Mouse (Mus musculus): ENCODE data around the gene Cd96.

Cd96 gene

DNA sequence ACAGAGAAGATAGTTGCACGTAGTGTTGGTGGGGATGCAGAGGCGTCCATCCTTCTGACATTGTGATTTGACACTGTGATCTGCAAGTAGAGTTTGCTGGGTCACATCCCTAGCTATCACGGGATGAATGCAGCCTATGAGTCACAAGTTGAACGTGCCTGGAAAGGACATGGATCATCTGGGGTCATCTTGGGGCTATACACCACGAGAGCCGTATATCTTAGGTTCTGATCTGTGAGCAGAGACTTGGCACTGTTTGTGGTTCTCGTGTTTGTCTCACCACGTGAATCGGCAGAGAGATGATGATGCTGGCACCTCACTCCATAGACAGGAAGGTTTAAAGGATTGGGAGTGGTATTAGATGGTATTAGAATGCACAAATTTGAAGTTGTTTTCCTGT lies 86.2 kb downstream of the Cd96 start:
- no peak for DNase-seq

GRCm38 (mm10) chr16:46022958-46023491 lies 97.0 kb downstream of the Cd96 start:
- DNase-seq = no peak

GRCm38 (mm10) chr16:46022189-46022928 lies 97.7 kb downstream of the Cd96 start:
- DNase-seq = peak; percentile 48 to 56

- no peak for DNase-seq
Measured at GRCm38 (mm10) chr16:46021302-46021701, 98.7 kb downstream of the Cd96 start.

GRCm38 (mm10) chr16:46020396-46020795 lies 99.7 kb downstream of the Cd96 start:
- DNase-seq = no peak

- no peak for DNase-seq
Measured at GRCm38 (mm10) chr16:46019799-46020198, 100.3 kb downstream of the Cd96 start.

GRCm38 (mm10) chr16:46019359-46019758 lies 100.7 kb downstream of the Cd96 start:
- DNase-seq = no peak

GRCm38 (mm10) chr16:46011696-46012095 lies 108.4 kb downstream of the Cd96 start:
- no peak for DNase-seq

GRCm38 (mm10) chr16:46010906-46011220 lies 109.2 kb downstream of the Cd96 start:
- peak; percentile 52 to 66 for DNase-seq

DNA sequence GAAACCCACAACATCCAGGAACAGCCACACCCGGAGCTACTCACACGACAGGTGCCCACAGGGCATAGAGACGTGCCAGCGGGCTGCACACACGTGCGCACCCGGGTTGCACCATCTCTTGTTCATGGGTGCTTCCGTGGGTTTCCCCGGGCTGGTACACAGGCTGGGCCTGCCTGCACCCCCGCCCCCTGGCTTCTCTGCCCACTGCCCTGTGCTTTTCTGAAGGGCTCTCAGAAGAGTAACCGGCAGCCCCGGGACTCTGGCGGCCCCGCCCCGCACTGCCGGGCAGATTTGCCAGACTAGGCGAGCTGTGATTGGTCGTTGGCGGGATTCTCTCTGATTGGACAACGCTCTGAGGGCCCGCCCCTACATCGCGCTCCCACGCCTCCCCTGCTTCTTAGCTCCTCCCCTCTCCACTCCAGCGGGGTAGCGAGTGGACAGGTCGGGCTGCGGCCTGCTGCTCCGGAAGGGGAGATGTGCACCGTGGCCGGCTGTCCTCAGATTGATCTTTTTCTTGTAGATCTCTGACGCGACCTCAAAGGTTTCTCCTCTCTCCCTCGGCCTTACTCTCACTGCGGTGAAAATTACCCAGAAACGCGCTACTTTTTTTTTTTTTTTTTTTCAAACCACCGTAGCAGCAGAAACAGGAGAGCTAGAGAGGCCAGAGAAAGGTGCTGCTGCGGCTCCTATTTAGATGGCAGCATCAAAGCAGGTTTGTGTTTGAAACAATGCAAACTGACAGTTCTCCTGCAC lies 109.7 kb downstream of the Cd96 start, which contains the start of gene Plcxd2:
Gene Plcxd2 (minus strand): TSS at position 66 of the 753 bp plus-strand sequence.
- peak; percentile 93 to 95 for DNase-seq

DNA sequence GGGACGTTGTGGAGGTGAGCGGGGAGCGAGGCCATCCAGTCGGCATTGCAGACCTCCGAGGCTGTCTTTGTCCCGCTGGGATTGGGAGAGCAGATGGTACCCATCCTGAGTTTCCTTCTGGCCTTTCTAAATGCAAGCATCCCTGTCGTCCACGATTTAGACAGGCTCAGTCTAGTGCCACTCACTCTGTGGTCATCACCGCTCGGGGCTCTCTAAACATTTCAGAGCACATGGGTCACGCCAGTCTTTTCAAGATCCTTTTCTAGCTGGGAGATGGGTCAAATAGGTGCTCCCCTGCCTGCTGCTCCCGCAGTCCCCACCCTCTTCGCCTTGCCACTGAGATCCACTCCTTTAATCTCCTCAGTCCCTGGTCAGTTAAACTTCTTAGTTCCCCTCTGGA lies 110.3 kb downstream of the Cd96 start:
- no peak for DNase-seq

GRCm38 (mm10) chr16:46008766-46009165 lies 111.3 kb downstream of the Cd96 start:
- peak; percentile 33 to 46 for DNase-seq

GRCm38 (mm10) chr16:46008036-46008605 lies 111.9 kb downstream of the Cd96 start:
- no peak for DNase-seq

- DNase-seq = peak; percentile 61 to 80
Measured at GRCm38 (mm10) chr16:46006261-46006660, 113.8 kb downstream of the Cd96 start.

DNA sequence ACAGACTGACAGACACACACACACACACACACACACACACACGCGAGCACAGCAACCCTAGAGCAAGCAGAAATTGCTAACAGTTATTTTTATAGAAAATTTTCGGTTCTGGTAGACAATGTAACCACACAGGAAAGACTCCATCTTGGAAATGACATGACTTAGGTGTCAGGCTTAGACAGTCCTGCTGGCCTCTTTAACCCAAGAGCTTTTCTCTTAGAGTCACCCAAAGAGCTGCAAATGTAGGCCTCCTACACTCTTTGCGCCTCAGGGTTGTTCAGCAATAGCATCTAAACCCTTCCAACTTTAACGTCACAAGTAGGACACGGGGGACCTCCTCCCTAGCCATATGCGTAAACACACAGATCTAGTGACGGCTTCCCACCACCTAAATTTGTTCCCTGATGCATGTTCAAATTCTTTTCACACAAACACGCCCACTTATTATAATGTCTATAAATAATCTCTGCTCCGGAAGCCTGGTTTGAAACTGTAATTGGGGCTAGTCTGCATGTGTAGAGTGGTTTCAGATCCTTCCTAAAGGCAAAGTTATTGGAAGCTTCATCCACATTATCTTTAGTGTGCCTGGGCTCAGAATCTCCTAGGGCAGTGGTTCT lies 118.4 kb downstream of the Cd96 start:
- no peak for DNase-seq

DNA sequence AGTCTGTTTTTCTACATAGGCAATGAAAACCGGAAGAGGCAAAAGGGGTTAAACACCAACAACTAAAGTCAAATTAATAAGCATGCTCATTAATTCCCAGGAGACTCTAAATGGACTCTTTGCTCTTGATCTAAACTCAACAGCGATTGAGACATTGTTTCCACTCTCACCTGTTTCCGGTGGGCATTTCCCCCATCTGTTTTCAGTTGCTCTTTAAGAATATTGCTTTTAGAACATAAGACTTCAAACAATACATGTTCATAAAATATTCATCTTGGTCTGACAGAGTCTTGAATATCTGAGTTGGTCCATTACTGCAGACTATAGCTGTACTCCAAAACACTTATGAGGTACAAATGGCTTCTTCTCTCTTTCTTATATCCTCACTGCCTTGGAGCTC lies 119.1 kb downstream of the Cd96 start:
- no peak for DNase-seq

DNA sequence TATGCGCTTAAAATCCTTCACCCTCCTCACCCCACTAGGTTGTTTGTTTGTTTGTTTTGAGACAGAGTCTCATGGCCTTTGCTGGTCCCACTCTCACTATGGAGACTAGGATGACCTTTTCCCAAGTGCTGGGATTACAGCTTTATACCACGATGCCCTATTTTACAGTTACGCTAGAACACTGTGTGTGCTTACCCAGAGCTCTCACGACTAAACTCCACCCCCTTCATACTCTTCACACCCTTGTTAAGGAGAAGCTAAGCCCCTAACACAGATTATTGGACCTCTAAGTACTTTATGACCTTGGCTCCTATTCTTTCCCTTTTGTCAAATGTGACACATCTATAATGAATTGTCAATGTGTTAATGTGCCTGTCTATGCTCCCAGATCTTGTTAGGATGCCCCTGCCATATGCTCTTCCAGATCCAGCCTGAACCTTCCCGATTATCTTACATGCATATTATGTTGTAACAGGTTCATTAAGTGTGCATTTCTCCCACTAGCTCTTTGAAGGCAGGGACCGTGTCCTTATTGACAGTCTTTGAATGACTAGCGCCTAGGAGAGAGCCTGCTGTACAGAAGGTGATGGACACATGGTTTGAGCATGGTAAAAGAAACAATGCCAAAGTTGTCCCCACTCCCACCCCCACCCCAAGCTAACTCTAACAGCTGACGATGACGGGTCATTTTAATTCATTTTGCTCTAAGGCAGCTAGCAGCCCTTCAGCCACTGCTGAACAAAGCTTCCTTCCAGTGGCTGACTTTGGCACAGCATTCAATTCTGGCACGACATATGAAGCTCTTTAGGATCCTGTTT lies 120.5 kb downstream of the Cd96 start:
- no peak for DNase-seq

GRCm38 (mm10) chr16:45998231-45998630 lies 121.8 kb downstream of the Cd96 start:
- DNase-seq = no peak

DNA sequence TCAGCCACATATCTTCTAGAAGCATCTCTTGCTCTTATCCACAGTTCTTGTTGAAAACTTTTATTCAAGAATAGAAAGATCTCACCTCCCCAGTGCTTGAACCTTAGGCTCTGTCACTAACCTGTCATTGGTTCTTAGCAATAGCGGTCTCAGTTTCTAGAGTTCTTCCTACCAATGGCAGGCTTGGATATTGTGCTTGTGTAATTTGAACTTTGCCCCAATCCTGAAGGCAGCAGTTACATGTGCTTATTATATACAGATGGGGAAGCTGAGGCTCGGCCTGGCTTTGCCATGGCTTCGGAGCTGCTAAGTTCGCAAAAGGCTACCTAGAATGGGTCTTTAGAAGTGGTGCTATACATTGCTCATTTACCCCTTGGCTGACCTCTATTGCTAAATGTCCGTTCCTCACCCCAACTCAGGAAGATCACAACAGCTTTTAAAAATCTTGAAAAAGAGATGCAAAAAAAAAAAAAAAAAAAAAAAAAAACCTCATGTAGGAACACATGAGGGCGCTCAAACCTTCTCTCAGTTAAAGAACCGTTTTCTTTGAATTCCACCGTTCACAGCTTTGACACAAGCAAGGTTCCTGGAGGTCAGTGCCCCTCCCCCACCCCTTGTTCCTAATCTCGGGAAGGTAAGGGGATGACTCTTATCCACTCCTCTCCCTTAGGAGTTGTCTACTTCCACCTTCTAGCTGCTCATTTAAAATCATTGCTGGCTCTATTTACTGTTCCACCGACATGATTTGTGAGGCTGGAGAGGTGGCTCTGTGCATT lies 129.0 kb downstream of the Cd96 start:
- DNase-seq = no peak

- DNase-seq = no peak
Measured at GRCm38 (mm10) chr16:45986236-45986635, 133.8 kb downstream of the Cd96 start.

Data from thymus, postnatal 36 days (tissue).